Mouse (Mus musculus): ENCODE results near the gene Creb5. TPM values are rescaled to one million over a fixed set of nuclear protein-coding genes. Genes with fewer than 3 reads are reported as not detected.

The Creb5 gene
- 1 to 10 TPM; 6.7 to 9.5 TPM for total RNA-seq (2021)
- long read RNA-seq, experiment 1, partial matches to known transcripts = 0 of 2 reads
- long read RNA-seq, experiment 1, other reads (novel, unspliced or antisense) = 2 of 2 reads
- long read RNA-seq, experiment 2, partial matches to known transcripts = 0 of 1 reads
- long read RNA-seq, experiment 2, other reads (novel, unspliced or antisense) = 0 of 1 reads

DNA sequence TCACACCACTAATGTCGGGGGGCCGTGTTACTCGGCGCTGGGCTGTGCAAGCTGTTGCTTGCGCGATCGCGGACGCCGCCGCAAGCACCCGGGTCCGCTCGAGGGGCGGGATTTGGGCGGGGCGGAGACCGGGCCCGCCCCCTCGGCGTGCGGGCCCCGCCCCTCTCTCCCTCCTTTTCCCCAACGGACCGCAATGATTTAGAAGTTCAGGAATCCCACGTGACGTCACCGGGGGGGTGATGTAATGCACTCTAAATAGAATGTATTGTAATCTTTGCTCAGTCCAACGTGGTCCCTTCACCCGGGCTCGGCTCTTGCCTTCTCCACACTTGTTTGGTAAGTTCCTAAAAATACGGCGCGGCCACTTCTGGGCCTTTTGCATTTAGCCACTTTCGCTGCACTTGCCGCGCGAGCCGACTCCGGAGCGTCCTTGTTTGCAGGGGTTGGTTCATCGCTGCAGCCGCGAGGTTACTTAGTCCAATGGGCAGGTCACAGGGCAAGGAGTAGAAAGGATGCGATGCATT is at the start of gene Creb5:
TSS of gene Creb5 (plus strand) at position 233 of the 524 bp plus-strand sequence.
- intact Hi-C loops (cut with DNase I; ENCODE audit: low total_unique reads) = no loop called here
- DNase-seq = peak; percentile 91

DNA sequence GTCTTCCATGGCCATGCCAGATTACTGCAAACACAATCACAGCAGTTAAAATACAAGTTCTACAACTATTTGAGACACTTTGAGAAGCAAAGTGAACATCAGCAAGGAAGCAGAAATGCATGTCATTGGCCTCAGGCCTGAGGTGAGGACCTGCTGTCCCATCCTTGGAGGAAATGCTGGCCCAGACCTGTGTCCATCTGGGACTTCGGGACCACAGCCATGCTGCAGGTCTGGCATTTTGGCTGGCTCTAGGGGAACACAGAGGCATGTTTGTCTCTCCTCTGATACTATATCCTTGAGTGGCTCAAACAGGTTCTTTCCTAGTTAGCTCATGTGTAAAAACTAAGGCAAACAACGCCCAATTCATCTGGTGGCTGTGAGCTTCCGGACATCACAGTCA is 27.2 kb upstream of the Creb5 start:
- intact Hi-C loops (cut with DNase I; ENCODE audit: low total_unique reads) = loop anchor here (5.0 kb wide), 1 partner anchor 462 kb away; no protein-coding TSS in a partner anchor

DNA sequence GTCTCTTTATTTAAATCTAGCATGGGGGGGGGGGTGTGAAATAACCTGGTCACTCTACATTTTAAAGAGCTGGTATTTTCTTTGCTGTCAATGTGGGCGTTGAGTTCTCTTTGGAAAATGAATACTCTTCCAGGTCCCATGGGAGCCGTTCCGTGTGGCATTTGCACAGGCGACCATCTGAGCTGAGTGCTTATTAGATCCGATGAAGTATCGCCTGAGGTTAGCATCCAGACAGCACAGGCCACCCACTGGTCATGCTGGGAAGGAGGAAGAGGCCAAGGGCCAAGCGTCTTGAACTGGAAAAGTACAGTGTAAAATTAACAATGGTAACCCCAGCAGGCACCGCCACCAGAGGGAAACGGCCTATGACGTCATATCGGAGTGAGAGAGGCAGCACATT is 24.7 kb upstream of the Creb5 start:
- intact Hi-C loops (cut with DNase I; ENCODE audit: low total_unique reads) = loop anchor here (5.0 kb wide), 1 partner anchor 460 kb away; no protein-coding TSS in a partner anchor
- no peak for DNase-seq

More for the DNA sequence above, 27.2 kb upstream of the Creb5 start:
- DNase-seq = no peak

DNA sequence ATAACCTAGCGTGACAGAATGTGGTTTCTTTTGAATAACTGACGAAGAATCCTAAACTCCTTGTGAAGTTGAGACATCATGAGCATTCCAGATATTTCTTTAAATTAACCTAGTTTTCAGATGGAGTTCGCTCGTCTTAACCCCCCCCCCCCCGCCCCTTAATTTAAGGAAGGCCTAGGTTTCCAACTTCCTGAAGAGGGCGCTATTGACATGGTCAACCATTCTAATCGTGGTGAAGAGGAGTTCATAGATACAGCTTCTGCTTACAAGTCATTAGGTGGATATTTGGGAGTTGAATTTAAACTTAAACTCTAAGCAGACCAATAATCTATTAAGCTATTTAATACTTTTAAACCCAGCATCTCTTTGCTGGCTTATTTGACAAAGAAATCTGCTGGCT is 20.0 kb upstream of the Creb5 start:
- DNase-seq = no peak
- intact Hi-C loops (cut with DNase I; ENCODE audit: low total_unique reads) = no loop called here

DNA sequence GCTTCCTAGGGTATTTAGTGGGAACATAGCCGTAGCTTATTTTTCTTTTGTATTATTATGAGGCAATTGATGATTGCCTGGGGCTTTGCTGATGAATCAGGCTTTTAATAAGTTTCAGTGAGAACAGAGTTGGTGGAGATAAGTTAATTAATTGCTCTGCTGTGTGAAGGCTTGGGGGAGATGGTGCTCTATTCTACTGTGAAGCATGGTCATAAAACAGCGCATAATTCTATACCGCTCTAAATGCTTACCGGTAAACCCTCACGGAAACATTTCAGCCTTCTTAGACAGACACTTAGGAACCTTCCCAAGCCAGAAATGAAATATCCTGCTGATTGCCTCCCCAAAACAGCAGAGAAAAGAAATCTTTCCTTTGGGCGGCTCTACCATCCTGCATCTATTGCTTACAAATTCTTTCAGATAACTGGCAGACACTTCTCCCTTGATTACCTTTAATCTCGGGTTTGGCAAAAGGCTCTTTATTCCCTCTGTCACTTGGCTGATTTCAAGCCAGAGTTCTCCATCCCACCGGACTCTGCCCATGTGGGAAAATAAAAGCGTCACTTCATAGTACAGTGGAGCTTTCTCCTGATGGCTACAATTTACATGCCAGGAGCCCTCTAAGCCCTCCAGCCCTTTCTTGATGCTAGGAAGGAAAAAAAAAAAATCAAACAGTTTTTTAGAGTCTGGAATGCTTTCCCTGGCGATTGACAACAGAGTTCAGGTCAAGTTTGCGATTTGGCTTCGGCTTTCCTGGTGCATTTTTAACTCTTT is 19.2 kb upstream of the Creb5 start:
- DNase-seq = no peak
- intact Hi-C loops (cut with DNase I; ENCODE audit: low total_unique reads) = no loop called here

DNA sequence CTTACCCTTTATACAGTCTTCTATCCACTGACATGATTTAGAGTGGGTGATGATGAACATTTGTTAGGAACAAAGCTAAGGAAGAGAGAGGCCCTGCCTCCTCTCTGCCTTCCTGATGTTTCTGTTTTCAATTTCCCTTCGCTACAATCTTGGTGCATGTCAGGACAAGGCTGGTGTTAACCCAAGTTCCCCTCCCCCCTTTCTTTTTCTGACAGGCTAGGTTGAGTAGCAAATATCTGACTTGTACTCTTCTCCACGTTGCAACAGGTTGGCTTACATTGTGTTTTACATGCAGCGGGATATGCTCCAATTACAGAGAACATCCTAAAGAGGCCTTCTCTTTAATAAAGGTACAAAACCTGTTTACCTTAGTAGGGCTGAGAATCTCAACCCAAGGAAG is 15.9 kb upstream of the Creb5 start:
- intact Hi-C loops (cut with DNase I; ENCODE audit: low total_unique reads) = loop anchor here (10.0 kb wide), 1 partner anchor 244 kb away; no protein-coding TSS in a partner anchor

DNA sequence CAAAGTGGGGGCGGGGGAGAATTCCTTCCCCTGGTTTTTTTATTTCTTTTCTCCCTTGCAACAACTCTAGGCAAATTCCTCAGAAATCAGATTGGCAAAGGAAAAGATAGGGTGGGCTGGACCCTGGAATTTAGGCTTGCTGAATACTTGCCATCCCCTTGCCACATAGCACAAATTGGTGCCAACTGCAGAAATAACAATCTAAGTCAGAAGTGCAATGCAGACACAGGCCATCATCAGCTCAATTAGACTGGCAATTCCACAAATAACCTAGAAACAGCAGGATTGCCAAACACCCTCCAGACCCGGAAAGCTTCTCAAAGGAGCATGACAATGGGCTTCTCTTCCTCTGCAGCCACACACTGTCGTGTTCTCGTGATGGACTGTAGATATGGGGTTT is 15.4 kb upstream of the Creb5 start:
- intact Hi-C loops (cut with DNase I; ENCODE audit: low total_unique reads) = loop anchor here (10.0 kb wide), 1 partner anchor 243 kb away; no protein-coding TSS in a partner anchor

More for the DNA sequence above, 15.9 kb upstream of the Creb5 start:
- no peak for DNase-seq

DNA sequence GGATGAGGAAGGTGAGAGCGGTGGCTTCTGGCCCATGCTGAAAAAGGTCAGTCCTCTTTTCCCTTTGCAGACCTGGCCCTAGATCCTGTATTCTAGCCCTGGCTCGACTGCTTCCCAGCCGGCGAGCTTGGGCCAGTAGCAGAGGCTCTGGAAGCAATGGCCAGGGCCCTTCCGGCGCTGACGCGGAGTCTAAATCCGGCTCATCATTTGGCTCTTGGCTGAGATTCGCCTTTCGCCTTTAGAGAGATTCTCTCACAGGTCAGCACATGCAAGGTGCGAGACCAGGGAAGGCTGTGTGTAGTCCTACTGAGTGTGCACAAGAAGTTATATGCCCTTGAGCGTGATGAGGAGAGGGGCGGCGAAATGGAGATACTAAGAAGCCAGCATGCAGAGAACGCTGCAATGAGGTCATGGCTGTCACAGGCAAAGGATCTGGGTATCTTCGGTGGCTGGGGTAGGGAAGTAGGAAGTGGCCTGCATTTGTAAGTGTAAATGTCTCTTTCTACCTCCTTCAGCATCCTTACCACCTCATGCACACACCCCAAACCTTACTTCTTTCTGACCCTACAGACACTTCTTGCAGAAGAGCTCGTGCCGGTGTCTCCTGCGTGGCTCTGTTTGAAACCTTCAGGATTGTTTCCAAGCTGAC is 557 bp upstream of the Creb5 start:
- DNase-seq = peak; percentile 65
- intact Hi-C loops (cut with DNase I; ENCODE audit: low total_unique reads) = no loop called here

More for the DNA sequence above, 15.4 kb upstream of the Creb5 start:
- no peak for DNase-seq

DNA sequence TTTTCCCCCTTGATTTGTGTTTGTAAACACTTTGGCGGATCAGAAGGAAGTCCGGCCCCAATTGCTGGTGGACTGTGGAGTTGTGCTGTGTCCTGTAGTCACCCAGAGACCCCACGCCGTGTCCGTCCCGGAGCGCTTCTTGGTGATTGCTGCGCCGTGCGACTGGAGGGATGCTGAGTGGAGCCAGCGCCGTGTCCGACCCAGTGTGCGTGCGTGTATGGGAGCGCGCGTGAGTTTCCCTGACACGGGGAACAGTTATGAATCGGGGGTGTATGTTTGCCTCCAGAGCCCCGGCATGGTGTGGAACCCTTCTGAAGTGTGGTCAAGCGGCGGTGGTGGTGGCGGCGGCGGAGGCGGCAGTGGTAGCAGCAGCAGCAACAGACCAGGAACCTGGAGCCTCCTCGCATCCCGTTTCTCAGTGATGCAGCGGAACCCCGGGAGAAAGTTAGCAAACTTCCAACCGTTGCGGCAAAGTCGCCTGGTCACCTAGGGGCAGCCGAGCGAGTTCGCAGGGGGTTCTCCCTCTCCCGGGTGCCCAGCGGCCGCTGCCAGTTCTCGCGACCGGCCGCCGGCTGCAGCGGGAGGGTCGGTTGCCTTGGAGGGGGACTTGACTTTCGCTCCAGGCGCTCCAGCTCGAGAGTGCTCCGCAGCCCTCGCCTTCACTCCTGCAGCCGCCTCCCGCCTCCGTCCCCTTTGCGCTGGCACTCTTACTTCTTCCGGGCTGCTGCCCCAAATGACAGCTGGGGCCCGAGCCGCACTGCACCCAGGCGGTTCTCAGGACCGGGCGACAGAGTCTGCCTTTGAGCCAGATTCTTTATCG is 702 bp downstream of the Creb5 start:
- peak; percentile 59 for DNase-seq
- intact Hi-C loops (cut with DNase I; ENCODE audit: low total_unique reads) = no loop called here

DNA sequence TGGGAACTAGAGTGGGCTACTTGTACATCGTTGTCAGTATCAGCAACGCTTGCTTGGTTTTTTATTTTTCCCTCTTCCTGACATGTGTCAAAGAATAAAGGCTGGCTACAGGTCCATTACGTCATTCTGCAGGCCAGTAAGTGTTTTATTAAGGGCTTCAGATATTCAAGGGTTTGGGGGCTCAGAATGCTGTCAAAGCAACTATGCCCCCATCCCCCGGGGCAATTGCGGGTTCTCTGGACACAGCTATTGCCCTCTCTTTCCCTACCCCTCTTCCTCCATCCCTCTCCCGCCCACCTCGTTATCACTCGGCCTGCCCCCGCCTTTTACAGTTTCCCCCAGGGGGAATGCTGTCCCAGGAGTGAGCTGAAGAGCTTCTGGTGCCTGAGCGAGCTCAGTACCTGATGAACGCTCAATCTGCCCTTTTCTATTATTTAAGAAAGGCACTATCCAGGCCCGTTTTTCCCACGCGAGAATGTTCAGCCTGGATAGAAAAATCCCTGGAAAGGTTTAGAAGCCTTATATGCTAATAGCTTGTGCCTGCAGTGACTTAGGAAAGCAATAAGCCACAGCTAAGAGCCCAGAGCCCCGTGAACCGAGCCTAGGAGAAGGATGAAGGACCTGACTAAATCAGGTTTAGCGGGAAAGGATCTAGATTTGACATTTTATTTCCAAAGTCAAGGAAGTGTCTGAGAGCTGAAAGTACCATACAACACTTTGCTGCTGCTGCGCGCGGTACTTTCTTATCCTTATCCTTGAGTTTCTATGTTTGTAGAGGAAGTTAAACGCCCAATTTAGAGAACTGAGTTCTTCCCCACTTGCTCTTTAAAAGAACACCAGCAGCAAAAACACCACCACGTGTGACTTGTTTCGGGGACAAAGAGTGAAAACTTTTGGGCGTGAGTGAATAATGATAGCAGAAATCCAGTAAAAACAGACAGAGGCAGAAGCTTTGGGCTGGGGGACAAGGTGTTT is 1.8 kb downstream of the Creb5 start:
- no peak for DNase-seq
- intact Hi-C loops (cut with DNase I; ENCODE audit: low total_unique reads) = no loop called here

DNA sequence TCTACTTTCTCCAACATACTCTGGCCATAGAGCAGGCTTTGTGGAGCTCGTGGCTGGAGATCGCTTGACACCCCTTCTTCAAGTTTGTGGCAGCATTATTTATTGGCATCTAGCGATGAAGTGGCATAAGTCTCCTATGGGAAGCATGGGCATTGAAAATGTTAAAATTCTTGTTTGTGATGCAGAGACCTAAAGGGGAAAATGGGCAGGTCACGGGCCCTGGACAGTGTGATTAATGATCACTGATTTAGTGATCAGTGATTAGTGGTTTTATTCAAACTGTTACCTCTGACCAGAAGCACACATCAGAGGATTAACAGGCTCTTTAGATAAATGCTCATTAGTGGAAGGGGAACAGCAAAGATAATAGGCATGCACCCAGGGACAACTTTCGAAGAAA is 2.6 kb downstream of the Creb5 start:
- DNase-seq = no peak
- intact Hi-C loops (cut with DNase I; ENCODE audit: low total_unique reads) = no loop called here

DNA sequence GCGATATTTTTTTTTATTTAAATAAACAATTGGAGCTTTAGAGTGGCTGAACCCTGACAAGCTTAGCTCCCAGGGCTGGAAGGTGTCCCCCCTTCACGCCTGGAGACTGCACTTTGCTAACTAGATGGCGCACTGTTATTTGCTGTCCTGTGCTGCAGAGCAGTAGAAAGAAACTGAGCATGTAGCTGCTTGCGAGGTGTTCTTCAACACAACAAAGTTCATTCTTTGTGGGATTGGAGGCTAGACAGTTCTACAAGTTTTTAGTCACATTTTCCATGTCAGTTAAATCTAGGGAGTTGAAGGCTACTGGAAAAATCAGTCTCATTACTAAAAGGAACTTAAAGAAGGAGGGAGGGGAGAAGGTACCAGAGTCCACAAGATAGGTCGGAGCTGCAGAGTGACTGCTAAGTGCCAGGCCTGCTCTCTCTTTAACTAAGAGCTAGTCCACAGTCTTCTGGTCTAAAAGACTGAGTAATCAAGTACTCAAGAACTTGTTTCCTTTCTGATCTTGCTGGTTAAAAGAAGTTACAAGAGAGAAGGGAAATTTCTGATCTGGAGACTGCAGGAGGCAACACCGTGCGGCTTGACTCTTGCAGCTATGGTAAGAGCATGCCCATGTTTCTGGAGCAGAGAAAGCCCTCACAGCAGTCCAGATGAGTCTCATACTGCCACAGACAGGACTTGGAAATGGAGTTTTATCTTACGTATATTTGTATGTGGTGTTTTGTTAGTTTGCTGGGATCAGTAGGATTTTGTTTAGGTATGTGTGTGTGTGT is 3.3 kb downstream of the Creb5 start:
- intact Hi-C loops (cut with DNase I; ENCODE audit: low total_unique reads) = no loop called here
- DNase-seq = no peak

DNA sequence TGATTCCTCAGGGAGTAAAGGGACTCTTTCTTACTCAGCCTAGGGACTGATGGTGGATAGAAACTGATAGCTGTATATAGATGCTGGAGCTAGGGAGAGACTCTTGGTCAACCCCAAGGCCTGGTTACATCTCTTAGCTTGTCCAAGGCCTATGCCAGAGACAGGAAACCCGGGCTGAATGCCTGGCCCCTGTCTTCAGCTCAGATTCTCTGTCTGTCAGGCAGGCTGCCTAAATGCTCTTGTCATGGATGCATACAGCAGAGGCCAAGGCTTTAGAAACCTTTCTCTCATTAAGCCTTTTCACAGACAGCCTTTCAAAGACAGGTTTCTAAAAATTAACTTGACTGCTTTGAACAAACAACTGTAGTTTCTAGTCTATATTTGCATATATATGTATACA is 5.9 kb downstream of the Creb5 start:
- intact Hi-C loops (cut with DNase I; ENCODE audit: low total_unique reads) = no loop called here
- DNase-seq = peak; percentile 17

DNA sequence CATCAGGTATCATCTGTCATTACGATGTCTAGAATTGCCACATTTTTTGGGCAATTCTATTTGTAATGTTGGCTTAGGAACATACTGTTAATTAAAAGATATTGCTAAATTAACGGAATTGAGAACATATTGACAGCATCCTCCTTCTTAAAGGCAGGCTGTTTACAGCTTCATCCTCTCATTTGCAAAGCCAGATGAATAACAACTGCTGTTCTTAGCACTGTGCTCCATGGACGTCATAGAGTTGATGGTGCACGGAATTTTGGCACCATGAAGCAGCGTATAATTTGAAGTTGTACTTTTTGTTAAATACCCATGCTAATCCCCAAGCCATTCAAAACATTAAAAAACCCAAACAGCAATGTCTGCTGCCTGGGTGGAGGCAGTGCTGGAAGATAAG is 10.8 kb downstream of the Creb5 start:
- intact Hi-C loops (cut with DNase I; ENCODE audit: low total_unique reads) = no loop called here
- DNase-seq = no peak

DNA sequence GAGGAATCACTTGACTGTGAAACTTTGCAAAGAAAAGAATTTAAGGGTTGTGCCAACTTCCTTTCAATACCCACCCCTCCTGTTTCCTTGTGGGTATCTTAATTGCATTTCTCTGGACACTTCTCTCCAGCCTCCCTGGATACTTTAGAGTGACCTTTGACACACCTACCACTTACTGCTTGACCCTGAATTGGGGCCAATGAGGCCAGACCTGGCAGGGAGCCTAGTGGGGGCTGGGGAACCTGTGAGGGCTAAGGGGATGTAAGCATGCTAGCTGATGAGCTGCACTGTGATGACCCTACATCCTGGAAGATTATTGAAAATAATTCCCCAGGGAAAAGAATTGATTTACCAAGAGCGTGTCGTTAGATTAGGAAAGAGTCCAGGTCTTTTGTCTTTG is 17.1 kb downstream of the Creb5 start:
- intact Hi-C loops (cut with DNase I; ENCODE audit: low total_unique reads) = no loop called here
- no peak for DNase-seq

DNA sequence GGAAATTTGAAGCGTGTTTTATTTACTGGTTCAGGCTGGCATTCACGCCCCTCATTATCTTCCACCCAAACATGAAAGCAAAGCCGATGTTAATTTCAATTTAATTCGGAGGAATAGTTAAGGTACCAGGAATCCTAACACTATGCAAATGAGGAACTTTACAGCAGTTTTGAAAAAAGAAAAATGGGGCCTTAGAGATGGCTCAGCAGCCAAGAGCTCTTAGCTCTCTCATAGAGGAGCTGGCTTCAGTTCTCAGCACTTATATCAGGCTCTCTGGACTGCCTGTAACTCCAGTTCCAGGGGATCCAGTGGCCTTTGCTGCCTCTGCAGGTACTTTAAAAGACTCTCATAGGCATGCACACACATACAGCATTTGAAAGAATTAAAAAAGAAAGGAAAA is 19.1 kb downstream of the Creb5 start:
- intact Hi-C loops (cut with DNase I; ENCODE audit: low total_unique reads) = no loop called here
- DNase-seq = no peak

DNA sequence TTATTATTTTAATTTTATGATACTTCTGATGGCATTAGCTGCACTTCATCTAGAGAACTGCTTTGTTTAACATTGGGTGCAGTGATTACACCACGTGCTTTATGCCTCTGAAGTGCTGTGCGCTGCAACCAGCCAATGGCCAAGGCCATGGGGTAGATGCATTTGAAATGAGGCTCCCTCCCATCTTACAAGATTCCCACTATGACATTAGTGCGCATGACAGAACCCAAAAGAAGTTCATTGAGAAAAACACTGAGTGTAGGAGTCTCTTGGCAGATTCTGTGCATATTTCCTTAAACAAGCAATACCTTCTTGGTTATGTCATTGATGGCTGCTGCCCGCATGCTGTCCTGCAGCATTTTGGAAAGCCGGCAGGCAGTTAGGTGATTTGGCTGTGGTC is 19.6 kb downstream of the Creb5 start:
- no peak for DNase-seq
- intact Hi-C loops (cut with DNase I; ENCODE audit: low total_unique reads) = no loop called here

DNA sequence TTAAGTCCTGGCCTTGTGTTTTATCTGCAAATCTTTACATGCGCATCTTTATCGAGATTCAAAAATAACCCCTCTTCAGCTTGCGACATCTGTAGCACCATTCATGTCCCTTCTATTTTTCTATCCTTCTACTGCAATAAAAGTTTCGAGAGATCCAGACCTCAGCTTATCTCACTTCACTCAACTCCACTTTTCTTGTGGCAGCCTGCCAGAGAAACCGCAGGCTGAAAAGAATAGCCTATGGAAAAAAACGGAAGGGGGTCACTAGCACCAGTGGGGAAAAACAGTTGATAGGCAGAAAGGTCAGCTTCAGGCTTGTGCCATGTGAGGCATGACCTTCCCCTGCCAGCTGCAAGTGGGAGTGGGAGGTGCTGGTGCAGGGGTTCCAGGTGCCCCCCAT is 21.6 kb downstream of the Creb5 start:
- intact Hi-C loops (cut with DNase I; ENCODE audit: low total_unique reads) = no loop called here
- DNase-seq = no peak

Data from gastrocnemius, postnatal 14 days (tissue).